9 mouse cellular contexts compared by ENCODE assay signal in the genomic region with DNA sequence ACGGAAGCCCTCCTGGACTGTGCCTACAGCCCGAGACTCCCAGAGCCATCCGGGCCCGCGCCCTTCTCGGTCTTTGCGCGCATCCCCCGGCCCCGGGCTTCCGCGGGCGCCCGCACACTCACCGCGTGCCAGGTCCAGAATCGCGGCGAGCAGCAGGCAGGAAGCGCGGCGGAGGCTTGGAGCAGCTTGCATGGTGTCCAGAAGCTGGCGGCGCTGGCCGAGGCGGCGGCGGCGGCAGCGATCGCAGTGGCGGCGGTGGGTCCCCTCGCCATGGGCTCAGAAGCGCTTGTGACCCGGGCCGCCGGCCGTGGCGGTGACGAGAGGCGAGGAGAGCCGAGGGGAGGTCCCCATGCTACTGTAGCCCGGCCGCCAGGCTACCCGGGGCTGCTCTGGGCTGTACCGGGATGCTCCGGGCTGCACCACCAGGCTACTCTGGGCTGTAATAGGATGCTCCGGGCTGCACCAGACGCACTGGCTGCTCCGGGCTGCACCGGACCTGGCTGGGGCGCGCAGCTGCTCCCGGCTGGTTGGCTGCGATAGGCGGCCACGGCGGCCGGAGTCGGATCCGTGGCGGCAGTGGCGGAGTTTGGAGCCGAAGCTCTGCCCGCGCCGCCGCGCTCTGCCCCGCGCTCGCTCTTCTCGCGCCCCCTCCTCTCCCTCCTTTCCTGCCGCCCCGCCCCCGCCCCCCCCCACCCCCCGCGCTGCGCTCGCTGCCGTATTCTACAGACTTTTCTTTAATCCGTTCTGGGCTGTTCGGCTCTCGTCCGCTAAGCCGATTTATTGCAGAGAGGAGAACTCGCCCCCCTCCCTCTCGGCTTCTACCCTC. TPM values are rescaled to one million over a fixed set of nuclear protein-coding genes. Genes with fewer than 3 reads are reported as not detected.
DNase-seq lines count a peak whose midpoint lies in the region; ATAC-seq and TF ChIP-seq lines count a peak whose summit lies in the region.
"Had no signal": no experiment of that assay in that cellular context is flagged by ENCODE, and none has a peak within 500 bp of the region (broad histone marks: within the 10 kb centered on the region; RNA-seq: fewer than 3 reads in every experiment).

Gene Igsf21, minus strand, starts transcription at position 605 of the 826 bp plus-strand sequence.

- no peak for TF ChIP-seq CTCF in E14TG2a.4 (conservative IDR thresholded peaks at IDR 0.05; ENCODE audit: low read length)

- H3K4me1 ChIP-seq in E14TG2a.4 (replicated peaks; ENCODE audit: low read depth, low read length), result peaks cover 70% of the 10 kb centered on the region
- no peaks in the 10 kb centered on the region for H3K4me1 ChIP-seq in intestine, embryonic 14.5 days (replicated peaks; ENCODE audit: control insufficient read depth, insufficient read depth, low read length)
- H3K4me1 ChIP-seq in midbrain, embryonic 11.5 days (ENCODE audit: control insufficient read depth, insufficient read depth, low read length), result peaks cover 36% of the 10 kb centered on the region

- H3K36me3 ChIP-seq in E14TG2a.4 (ENCODE audit: insufficient read depth, low read length), result no peaks in the 10 kb centered on the region
- H3K36me3 ChIP-seq in intestine, embryonic 14.5 days (ENCODE audit: control insufficient read depth, insufficient read depth, low read length), result no peaks in the 10 kb centered on the region
- H3K36me3 ChIP-seq in midbrain, embryonic 11.5 days (ENCODE audit: control insufficient read depth, insufficient read depth, low read length), result no peaks in the 10 kb centered on the region

- peak within 1 kb of the TSS; percentile 40 for H3K4me2 ChIP-seq in intestine, embryonic 14.5 days (ENCODE audit: low read length)
- peak within 1 kb of the TSS; percentile 98 for H3K4me2 ChIP-seq in midbrain, embryonic 11.5 days

- H3K9ac ChIP-seq in intestine, embryonic 14.5 days (ENCODE audit: low read length), result 0 out of 2 replicates have a peak within 1 kb of the TSS, but pooled peaks have one; percentile 13
- H3K9ac ChIP-seq in midbrain, embryonic 11.5 days (ENCODE audit: low read length), result peak within 1 kb of the TSS; percentile 80

- peak within 1 kb of the TSS; percentile 83 for H3K4me3 ChIP-seq in E14TG2a.4 (replicated peaks; ENCODE audit: low read length)
- peak within 1 kb of the TSS; percentile 22 for H3K4me3 ChIP-seq in intestine, embryonic 14.5 days (ENCODE audit: low read depth, low read length)
- H3K4me3 ChIP-seq in midbrain, embryonic 11.5 days (ENCODE audit: low read depth, low read length), result peak within 1 kb of the TSS; percentile 62

- H3K27me3 ChIP-seq in E14TG2a.4 (ENCODE audit: insufficient read depth, low read length), result peaks cover 71% of the 10 kb centered on the region
- H3K27me3 ChIP-seq in intestine, embryonic 14.5 days (replicated peaks; ENCODE audit: control insufficient read depth, insufficient read depth, low read length), result peaks cover 85% of the 10 kb centered on the region
- H3K27me3 ChIP-seq in midbrain, embryonic 11.5 days (ENCODE audit: control insufficient read depth, insufficient read depth, low read length), result peaks cover 68% of the 10 kb centered on the region

- DNase-seq in frontal cortex, postnatal 25 days (ENCODE audit: low spot score in 2 of 2), result no peak
- peak; percentile 63 for DNase-seq in embryo, embryonic 10.5 days (ENCODE audit: low spot score)
- DNase-seq in intestine, embryonic 14.5 days (ENCODE audit: low spot score), result peak; percentile 71
- DNase-seq in midbrain, embryonic 11.5 days (ENCODE audit: low spot score, missing footprints), result peak; percentile 96
- no peak for DNase-seq in urinary bladder, adult 2 months (ENCODE audit: low spot score)
- no peak for DNase-seq in lung, adult 18-20 months

- no peaks in the 10 kb centered on the region for H3K9me3 ChIP-seq in E14TG2a.4 (ENCODE audit: low read length)
- H3K9me3 ChIP-seq in intestine, embryonic 14.5 days (ENCODE audit: control insufficient read depth, low read length), result no peaks in the 10 kb centered on the region
- no peaks in the 10 kb centered on the region for H3K9me3 ChIP-seq in midbrain, embryonic 11.5 days (ENCODE audit: control insufficient read depth, low read length)

- ATAC-seq in frontal cortex, adult (ENCODE audit: low TSS enrichment), result peak; percentile 51
- ATAC-seq in intestine, embryonic 14.5 days (replicated peaks; ENCODE audit: low FRiP score, low TSS enrichment, low read depth), result peak; percentile 47; the same call in 1 of the 2 replicates
- ATAC-seq in midbrain, embryonic 11.5 days (ENCODE audit: low FRiP score), result peak; percentile 84

- WGBS in intestine, embryonic 14.5 days, result 2% methylated on average over 73 of the region's 90 CpGs
- WGBS in midbrain, embryonic 11.5 days, result under 1% methylated on average over 78 of the region's 90 CpGs

- H3K27ac ChIP-seq in intestine, embryonic 14.5 days (ENCODE audit: low read depth), result no peak within 1 kb of the TSS
- peak within 1 kb of the TSS; percentile 61 for H3K27ac ChIP-seq in midbrain, embryonic 11.5 days (ENCODE audit: low read depth, low read length)

RNA-seq across cellular contexts. Expression of gene Igsf21, which starts in this region (rescaled TPM):
- polyA plus RNA-seq in intestine, embryonic 14.5 days (2014; fragmentation: Nextera tagmentation; extraction: Ambion mirVana), result 1.9 and 2.2 TPM in 2 replicates
- 15.2 and 16.5 TPM in 2 replicates for polyA plus RNA-seq in midbrain, embryonic 11.5 days (2014; fragmentation: Nextera tagmentation; extraction: Ambion mirVana)
- polyA plus RNA-seq in urinary bladder, adult 2 months (2012; rRNA removed), result 0.26 and 0.65 TPM in 2 replicates
- polyA plus RNA-seq: C2C12 had no signal

Comparison
In these comparisons a context has a peak if more than half of its experiments do, and no peak if none do; other contexts are left out.
1. DNase-seq: peak in embryo, embryonic 10.5 days (single experiment), intestine, embryonic 14.5 days (single experiment) and midbrain, embryonic 11.5 days (single experiment); none in frontal cortex, postnatal 25 days (0 of 2), urinary bladder, adult 2 months (single experiment) and lung, adult 18-20 months (0 of 2).
2. H3K4me3 ChIP-seq: peak in every context shown above with its lines; median percentile 83 in E14TG2a.4; 62 in midbrain, embryonic 11.5 days; 22 in intestine, embryonic 14.5 days.
3. Peak in every context shown above with its lines, with median percentiles within 50 percentile points of each other: ATAC-seq.